Mouse (Mus musculus) limb, embryonic 13.5 days (tissue): ENCODE measurements around the gene Unc13b. TPM values are rescaled to one million over a fixed set of nuclear protein-coding genes. Genes with fewer than 3 reads are reported as not detected.

Source experiments
- ATAC-seq: fragments of 200-750 bp; cut with Nextera tagmentation; 2 replicates; pipeline ENCODE4 v1.8.0; 2017; ENCODE audit warnings: low read depth, moderate number of reproducible peaks, moderate TSS enrichment; ENCODE audit not compliant: low FRiP score
- H3K27ac ChIP-seq: fragments of 300-500 bp; sonication (generic); 2 replicates; pipeline ENCODE4 v1.5.1; 2015; ENCODE audit warnings: inconsistent platforms, mild to moderate bottlenecking, moderate library complexity
- H3K27me3 ChIP-seq: fragments of 300-500 bp; sonication (generic); 2 replicates; pipeline ENCODE4 v1.6.1; 2015; ENCODE audit warnings: mild to moderate bottlenecking, inconsistent platforms
- H3K36me3 ChIP-seq: fragments of 300-500 bp; sonication (generic); 2 replicates; pipeline ENCODE4 v1.6.1; 2015; ENCODE audit warnings: inconsistent platforms, mild to moderate bottlenecking, moderate library complexity
- H3K4me1 ChIP-seq: fragments of 300-500 bp; sonication (generic); 2 replicates; pipeline ENCODE4 v1.6.1; 2015; ENCODE audit warnings: inconsistent platforms
- H3K4me2 ChIP-seq: fragments of 300-500 bp; sonication (generic); replicated peaks from 2 replicates; pipeline ENCODE4 v1.6.1; 2015; ENCODE audit warnings: inconsistent platforms, mild to moderate bottlenecking, moderate library complexity
- H3K4me3 ChIP-seq: fragments of 300-500 bp; sonication (generic); 2 replicates; pipeline ENCODE4 v1.5.1; 2015; ENCODE audit warnings: moderate library complexity, mild to moderate bottlenecking, inconsistent platforms
- H3K9ac ChIP-seq: fragments of 300-500 bp; sonication (generic); 2 replicates; pipeline ENCODE4 v1.6.1; 2015; ENCODE audit warnings: mild to moderate bottlenecking, inconsistent platforms
- H3K9me3 ChIP-seq: fragments of 300-500 bp; sonication (generic); 2 replicates; pipeline ENCODE4 v1.6.1; 2016; ENCODE audit warnings: inconsistent platforms
- WGBS: fragments of 180-500 bp; shearing (Covaris S2); methylation state at CpG from one replicate; pipeline ENCODE4 v1.1.7; 2015; 5-methylcytosine and 5-hydroxymethylcytosine counted together
- polyA plus RNA-seq: library from polyadenylated mRNA; unstranded; fragments of >200 nt; fragmentation: Nextera tagmentation; extraction: Ambion mirVana; gene quantifications from 2 replicates; pipeline ENCODE4 v1.2.1, GENCODE M21; 2015

Gene Unc13b
- 2.5 and 2.7 TPM in 2 replicates for polyA plus RNA-seq

DNA sequence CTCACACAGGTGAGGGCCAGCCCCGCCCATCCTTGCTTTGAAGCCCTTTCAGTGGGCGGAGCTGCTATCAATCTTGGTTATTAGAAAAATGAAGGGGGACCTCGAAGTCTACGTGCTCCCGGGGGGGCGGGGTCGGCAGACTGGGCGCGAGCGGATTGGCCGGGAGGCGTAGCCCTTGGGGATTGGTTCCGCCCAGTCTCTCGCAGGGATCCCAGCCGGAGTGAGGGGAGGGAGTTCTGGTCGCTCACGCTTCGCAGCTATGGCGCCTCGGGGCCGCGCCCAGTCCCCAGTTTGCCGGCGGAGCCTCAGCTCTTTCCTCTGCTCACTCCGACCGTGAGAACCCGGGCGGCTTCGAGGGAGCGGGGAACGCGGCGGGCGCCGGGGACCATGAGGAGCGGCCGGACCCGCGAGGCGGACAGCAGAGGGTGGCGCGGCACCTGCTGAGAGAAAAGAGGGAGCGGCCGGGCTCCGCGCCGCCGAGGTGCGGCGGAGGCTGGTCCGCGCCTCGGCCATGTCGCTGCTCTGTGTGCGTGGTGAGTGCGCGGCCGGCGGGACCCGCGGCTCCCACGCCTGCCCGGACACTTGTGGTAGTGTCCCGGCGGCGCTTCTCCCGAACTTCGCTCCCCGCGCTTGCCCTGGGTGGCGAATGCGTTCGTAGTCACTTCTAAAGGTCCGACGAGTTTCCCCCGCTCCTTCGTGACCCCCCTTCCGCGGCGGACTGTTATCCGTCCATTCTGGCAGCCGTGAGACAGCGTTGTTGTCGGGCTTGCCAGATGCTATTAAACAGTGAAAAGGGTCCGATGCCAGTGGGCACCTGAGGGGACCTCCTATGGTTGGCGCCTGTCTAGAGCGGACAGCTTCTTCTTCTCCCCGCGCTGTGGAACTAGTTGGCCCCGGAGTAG, at the start of gene Unc13b:
TSS of gene Unc13b (plus strand) at position 201 of the 902 bp plus-strand sequence.
- under 1% methylated on average over 87 of the region's 90 CpGs for WGBS
- ATAC-seq = peak; percentile 93
- Histone ChIP-seq H3K4me2 (peak within 1 kb of the TSS; percentile 95), H3K4me1 (0 out of 2 replicates have a peak, but pooled peaks cover 4% of the 10 kb centered on the region), H3K4me3 (peak within 1 kb of the TSS; percentile 64), H3K27me3 (peaks cover 41% of the 10 kb centered on the region), H3K9ac (peak within 1 kb of the TSS; percentile 62), H3K27ac (no peak within 1 kb of the TSS), H3K36me3 (no peaks in the 10 kb centered on the region), H3K9me3 (no peaks in the 10 kb centered on the region)

DNA sequence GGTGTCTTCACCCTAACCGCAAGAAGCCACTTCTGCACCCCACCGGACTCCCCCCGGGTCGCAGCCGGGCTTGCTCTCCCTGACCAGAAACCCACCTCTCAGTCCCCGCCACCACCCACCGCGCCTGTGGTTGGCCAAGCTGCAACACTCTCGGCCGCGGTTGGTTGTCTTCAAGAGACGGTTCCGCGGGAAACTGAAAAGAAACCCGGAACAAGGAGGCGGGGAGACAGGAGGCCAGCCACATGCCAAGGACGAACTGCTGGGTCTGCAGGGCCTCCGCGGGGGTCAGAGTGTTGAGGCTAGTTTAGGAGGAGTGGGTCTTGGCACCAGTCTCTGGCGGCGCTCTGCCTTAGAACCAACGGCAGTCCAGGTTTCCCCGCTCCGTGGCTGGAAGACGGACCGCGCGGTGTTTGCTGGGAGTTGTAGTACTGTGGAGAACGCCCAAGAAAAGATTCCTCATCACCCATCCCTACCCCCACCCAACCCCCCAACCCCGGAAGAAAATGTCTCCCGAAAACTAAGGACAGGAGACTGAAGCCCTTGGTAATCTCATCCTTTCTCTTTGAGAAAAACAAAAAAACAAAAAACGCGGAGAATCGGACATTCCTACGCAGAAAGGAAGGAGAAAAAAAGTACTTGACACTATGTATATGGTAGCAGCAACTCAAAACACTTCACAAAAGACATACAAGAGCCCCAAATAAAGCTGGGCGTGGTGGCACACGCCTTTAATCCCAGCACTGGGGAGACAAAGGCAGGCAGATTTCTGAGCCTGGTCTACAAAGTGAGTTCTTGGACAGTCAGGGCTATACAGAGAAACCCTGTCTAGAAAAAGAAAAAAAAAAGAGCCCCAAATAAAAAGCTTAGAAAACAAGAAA, 48.4 kb upstream of the Unc13b start, which contains the start of gene Fancg:
TSS of gene Fancg (minus strand) at position 346 of the 878 bp plus-strand sequence.
- peak; percentile 95 for ATAC-seq

DNA sequence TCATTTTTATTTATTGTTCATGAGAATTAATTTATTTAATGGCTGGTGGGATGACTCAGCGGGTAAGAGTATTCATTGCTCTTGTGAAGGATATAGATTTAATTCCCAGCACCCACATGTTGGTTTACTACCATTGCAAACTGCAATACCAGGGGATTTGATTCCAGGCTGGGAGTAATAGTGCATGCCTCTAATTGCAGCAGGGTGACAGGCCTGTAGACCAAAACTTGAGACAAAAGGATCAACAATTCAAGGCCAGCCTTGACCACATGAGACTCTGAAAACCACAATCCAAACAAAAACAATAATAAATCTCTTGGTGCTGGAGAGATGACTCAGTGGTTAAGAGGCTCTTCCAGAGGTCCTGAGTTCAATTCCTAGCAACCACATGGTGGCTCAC, 46.7 kb upstream of the Unc13b start:
- WGBS = 96% methylated on average over 1 of the region's 1 CpGs
- H3K4me1 ChIP-seq = peaks cover 14% of the 10 kb centered on the region; the same call in 1 of the 2 replicates
- no peak overlapping the region for H3K9ac ChIP-seq
- H3K4me3 ChIP-seq = no peak overlapping the region
- H3K36me3 ChIP-seq = peaks cover 5% of the 10 kb centered on the region
- H3K27me3 ChIP-seq = no peaks in the 10 kb centered on the region
- H3K4me2 ChIP-seq = no peak overlapping the region
- no peak for ATAC-seq
- no peaks in the 10 kb centered on the region for H3K9me3 ChIP-seq
- no peak overlapping the region for H3K27ac ChIP-seq

More for the DNA sequence above, 48.4 kb upstream of the Unc13b start, which contains the start of gene Fancg:
- Histone ChIP-seq H3K4me1 (peaks cover 14% of the 10 kb centered on the region; the same call in 1 of the 2 replicates), H3K4me2 (peak within 1 kb of the TSS; percentile 81), H3K27me3 (no peaks in the 10 kb centered on the region), H3K9ac (peak within 1 kb of the TSS; percentile 73), H3K36me3 (peaks cover 8% of the 10 kb centered on the region), H3K9me3 (no peaks in the 10 kb centered on the region), H3K27ac (no peak within 1 kb of the TSS; the same call in 1 of the 2 replicates), H3K4me3 (peak within 1 kb of the TSS; percentile 72)
- WGBS = under 1% methylated on average over 37 of the region's 37 CpGs

GRCm38 (mm10) chr4:43018156-43018555, 40.6 kb upstream of the Unc13b start:
- WGBS = 88% methylated on average over 4 of the region's 4 CpGs
- peaks cover 65% of the 10 kb centered on the region for H3K36me3 ChIP-seq

DNA sequence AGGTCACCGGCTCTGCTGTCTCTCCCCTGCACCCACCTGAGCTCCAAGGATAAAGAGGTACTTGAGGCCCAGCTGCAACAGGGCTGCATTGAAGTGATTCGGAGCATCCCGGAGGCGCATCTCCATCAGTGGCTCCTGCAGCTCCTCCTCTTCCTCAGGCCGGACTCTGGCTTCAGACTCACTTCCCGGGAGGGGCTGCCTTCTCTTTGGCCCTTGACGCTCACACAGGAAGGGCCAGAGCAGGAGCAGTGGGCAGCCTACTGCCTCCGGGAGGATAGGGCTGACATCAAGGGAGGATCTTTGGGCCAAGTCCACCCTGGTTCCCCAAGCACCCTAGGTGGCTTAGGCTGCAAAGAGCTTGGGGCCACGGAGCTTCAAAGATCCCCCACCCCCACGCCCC, 39.6 kb upstream of the Unc13b start:
- no peak overlapping the region for H3K4me2 ChIP-seq
- no peaks in the 10 kb centered on the region; the same call in 1 of the 2 replicates for H3K4me1 ChIP-seq
- ATAC-seq = no peak
- H3K9ac ChIP-seq = no peak overlapping the region
- WGBS = 91% methylated on average over 10 of the region's 10 CpGs
- no peak overlapping the region for H3K27ac ChIP-seq
- no peak overlapping the region for H3K4me3 ChIP-seq
- no peaks in the 10 kb centered on the region for H3K9me3 ChIP-seq
- H3K27me3 ChIP-seq = no peaks in the 10 kb centered on the region
- H3K36me3 ChIP-seq = peaks cover 75% of the 10 kb centered on the region

More at GRCm38 (mm10) chr4:43018156-43018555, 40.6 kb upstream of the Unc13b start:
- Histone ChIP-seq H3K27ac (no peak overlapping the region), H3K9me3 (no peaks in the 10 kb centered on the region), H3K4me2 (no peak overlapping the region), H3K9ac (no peak overlapping the region), H3K4me1 (no peaks in the 10 kb centered on the region), H3K27me3 (no peaks in the 10 kb centered on the region), H3K4me3 (no peak overlapping the region)
- ATAC-seq = no peak

DNA sequence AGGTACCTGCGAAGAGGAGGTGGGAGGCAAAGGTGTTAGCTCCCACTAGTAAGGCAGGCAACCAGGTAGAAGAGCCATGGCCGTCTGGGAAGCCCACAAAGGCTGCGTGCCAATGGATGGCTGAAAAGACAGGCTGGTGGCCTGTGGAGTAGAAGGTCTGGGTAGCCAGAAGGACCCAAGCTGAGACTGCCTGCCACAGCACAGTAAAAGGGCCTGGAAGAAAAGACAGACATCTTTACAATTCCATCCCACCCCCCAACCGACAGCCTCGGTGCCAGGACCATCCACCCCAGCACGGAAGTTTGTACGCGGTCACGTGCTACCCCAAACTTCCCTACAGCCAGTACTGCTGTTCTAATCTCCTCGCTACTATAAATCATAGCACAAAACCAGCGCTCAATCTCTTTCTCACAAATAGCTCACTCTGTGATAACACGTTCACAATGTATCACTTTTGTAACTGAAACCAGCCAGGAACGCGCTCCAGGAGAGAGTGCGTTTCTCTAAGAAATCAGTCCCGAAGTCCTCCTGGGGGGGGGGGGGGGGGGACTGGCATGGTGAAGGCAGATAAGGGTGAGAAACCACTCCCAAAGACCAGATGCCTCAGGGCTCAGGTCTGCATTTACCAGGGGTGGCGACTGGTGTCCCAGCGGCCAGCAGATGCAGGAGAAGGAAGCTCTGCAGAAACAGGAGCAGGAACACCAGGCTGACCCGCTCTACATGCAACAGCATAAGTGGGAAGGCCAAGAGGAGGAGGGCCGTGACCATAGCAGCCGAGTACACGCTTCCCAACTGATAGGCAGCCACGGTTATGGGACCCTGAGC, 38.9 kb upstream of the Unc13b start:
- Histone ChIP-seq H3K27me3 (no peaks in the 10 kb centered on the region), H3K27ac (no peak overlapping the region), H3K4me2 (no peak overlapping the region), H3K4me1 (peaks cover 7% of the 10 kb centered on the region; the same call in 1 of the 2 replicates), H3K9ac (no peak overlapping the region), H3K9me3 (no peaks in the 10 kb centered on the region), H3K36me3 (peaks cover 75% of the 10 kb centered on the region), H3K4me3 (no peak overlapping the region)
- 94% methylated on average over 23 of the region's 23 CpGs for whole genome bisulfite sequencing
- no peak for ATAC-seq

GRCm38 (mm10) chr4:43020876-43021275, 37.9 kb upstream of the Unc13b start:
- Histone ChIP-seq H3K9me3 (no peaks in the 10 kb centered on the region), H3K9ac (no peak overlapping the region), H3K36me3 (peaks cover 75% of the 10 kb centered on the region), H3K4me3 (no peak overlapping the region), H3K4me2 (no peak overlapping the region), H3K4me1 (peaks cover 9% of the 10 kb centered on the region; the same call in 1 of the 2 replicates), H3K27ac (no peak overlapping the region), H3K27me3 (no peaks in the 10 kb centered on the region)
- ATAC-seq = no peak
- 88% methylated on average over 16 of the region's 16 CpGs for WGBS

GRCm38 (mm10) chr4:43021341-43021740, 37.4 kb upstream of the Unc13b start:
- ATAC-seq = no peak
- Histone ChIP-seq H3K27me3 (no peaks in the 10 kb centered on the region), H3K9me3 (no peaks in the 10 kb centered on the region), H3K4me3 (no peak overlapping the region), H3K9ac (no peak overlapping the region; the same call in 1 of the 2 replicates), H3K4me2 (no peak overlapping the region), H3K27ac (no peak overlapping the region), H3K36me3 (peaks cover 78% of the 10 kb centered on the region), H3K4me1 (peaks cover 9% of the 10 kb centered on the region; the same call in 1 of the 2 replicates)
- WGBS = 74% methylated on average over 17 of the region's 17 CpGs

GRCm38 (mm10) chr4:43024673-43025072, 34.1 kb upstream of the Unc13b start:
- Histone ChIP-seq H3K27ac (peak overlapping the region; percentile 69; the same call in 1 of the 2 replicates), H3K9ac (peak overlapping the region; percentile 66), H3K9me3 (no peaks in the 10 kb centered on the region), H3K4me2 (peak overlapping the region; percentile 85), H3K4me3 (peak overlapping the region; percentile 59), H3K36me3 (peaks cover 80% of the 10 kb centered on the region), H3K4me1 (peaks cover 9% of the 10 kb centered on the region; the same call in 1 of the 2 replicates), H3K27me3 (no peaks in the 10 kb centered on the region)
- 83% methylated on average over 14 of the region's 14 CpGs for WGBS
- ATAC-seq = no peak

DNA sequence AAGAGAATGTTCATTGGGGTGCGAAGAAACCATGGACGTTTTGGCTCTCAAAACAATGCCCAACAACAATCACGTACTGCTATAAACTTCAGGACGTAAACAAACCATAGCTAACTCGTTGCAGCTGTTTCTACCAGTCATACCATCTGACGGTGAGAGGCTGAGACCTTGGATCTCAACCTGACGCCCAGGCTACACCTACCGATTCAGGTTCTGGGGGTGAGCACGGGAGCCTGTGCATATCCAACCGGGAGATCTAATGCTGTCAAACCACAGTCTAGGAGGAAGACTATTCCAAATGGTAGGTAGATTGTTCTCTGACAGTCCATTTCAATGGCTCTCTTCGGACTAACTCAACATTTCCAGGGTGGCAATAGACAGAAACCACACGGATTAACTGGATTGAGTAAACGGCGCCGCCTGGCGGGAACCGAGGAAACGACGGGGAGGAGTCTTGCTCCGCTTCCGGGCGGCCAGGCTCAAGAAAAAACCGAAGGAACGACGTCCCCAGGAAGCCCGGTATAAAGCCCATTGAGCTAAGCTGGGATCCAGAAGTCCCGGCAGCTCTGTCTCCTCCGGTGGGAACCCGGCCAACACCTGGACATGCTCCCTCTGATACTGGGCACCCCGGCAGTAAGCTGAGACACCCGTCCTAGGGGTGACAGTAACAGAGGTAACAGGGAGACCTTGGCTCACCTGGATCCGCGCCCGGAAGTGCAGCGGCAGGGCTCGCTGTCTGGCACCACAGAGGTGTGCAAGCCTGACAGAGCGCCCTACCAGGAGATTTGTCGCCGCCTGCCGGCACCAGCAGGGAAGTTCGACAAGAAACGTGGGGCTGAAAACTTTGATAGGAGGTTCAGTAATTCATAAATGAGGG, 33.4 kb upstream of the Unc13b start, which contains the start of gene Pigo:
TSS of gene Pigo (minus strand) at position 736 of the 877 bp plus-strand sequence.
- Histone ChIP-seq H3K9me3 (no peaks in the 10 kb centered on the region), H3K4me3 (peak within 1 kb of the TSS; percentile 59), H3K27me3 (no peaks in the 10 kb centered on the region), H3K27ac (peak within 1 kb of the TSS; percentile 69; the same call in 1 of the 2 replicates), H3K36me3 (peaks cover 78% of the 10 kb centered on the region), H3K4me1 (peaks cover 14% of the 10 kb centered on the region), H3K9ac (peak within 1 kb of the TSS; percentile 66), H3K4me2 (peak within 1 kb of the TSS; percentile 85)
- WGBS = 6% methylated on average over 42 of the region's 42 CpGs
- ATAC-seq = peak; percentile 92
